Mouse (Mus musculus): ENCODE measurements around the gene Fkbpl. TPM values are rescaled to one million over a fixed set of nuclear protein-coding genes. Genes with fewer than 3 reads are reported as not detected.

Fkbpl gene
- polyA plus RNA-seq, 1 experiment = 9.9 TPM

GRCm38 (mm10) chr17:34627093-34627942 is 17.2 kb upstream of the Fkbpl start:
- H3K36me3 ChIP-seq (ENCODE audit: control insufficient read depth, insufficient read depth) = no peaks in the 10 kb centered on the region
- H3K79me2 ChIP-seq (ENCODE audit: control insufficient read depth, insufficient read depth) = no peaks in the 10 kb centered on the region
- peaks cover 23% of the 10 kb centered on the region for H3K27me3 ChIP-seq (ENCODE audit: control insufficient read depth, insufficient read depth, insufficient read length)
- H3ac ChIP-seq (ENCODE audit: control insufficient read depth, insufficient read length, low read depth) = peak overlapping the region; percentile 75
- peak overlapping the region; percentile 32 for H3K4me3 ChIP-seq (ENCODE audit: insufficient read depth, poor library complexity, severe bottlenecking)
- H3K79me3 ChIP-seq (ENCODE audit: low read depth) = no peaks in the 10 kb centered on the region
- peak; percentile 55 for TF ChIP-seq MAX (IDR thresholded peaks at IDR 0.05)
- TF ChIP-seq CTCF (IDR thresholded peaks at IDR 0.05; ENCODE audit: control insufficient read depth, insufficient read depth, insufficient read length) = no peak
- TF ChIP-seq USF1 (IDR thresholded peaks at IDR 0.05; ENCODE audit: low read depth) = no peak

DNA sequence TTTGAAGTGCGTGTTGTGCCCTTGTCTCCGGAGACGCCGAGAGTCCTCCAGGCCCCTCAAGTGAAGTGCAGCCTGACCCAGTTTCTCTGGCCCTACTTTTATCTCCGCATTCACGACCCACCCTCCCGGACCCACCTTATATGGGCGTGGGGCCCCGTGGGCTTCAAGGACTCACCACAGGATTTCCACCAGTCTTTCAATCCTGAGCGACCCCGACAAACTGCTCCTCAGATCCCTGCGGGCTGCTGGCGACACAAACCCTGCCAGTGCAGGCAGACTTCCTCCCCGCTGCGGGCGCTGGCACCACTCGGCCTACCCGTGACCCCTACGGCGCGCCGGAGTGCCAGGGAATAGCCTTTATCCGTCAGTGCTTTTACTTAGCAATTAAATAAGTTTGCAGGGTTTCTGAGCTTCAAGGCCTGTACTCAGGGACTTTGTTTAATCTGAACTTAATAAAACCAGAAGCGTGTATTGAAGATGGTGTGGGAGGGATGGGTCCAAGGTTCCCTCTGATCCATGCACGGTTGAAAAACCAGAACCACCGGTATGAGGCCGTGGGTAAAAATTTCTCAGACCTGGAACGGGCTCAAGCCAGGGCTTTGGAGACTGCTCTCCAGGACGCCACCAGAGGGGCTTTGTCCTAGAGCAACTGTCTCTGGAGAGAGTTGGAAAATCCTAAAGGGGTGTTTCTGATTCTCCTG is 16.5 kb upstream of the Fkbpl start, which contains the start of gene Ppt2:
TSS of gene Ppt2 (minus strand) at position 568 of the 701 bp plus-strand sequence.
- Histone ChIP-seq H3K79me2 (ENCODE audit: control insufficient read depth, insufficient read depth) (no peaks in the 10 kb centered on the region), H3K79me3 (ENCODE audit: low read depth) (no peaks in the 10 kb centered on the region), H3K4me3 (ENCODE audit: insufficient read depth, poor library complexity, severe bottlenecking) (peak within 1 kb of the TSS; percentile 32), H3K27me3 (ENCODE audit: control insufficient read depth, insufficient read depth, insufficient read length) (peaks cover 27% of the 10 kb centered on the region), H3ac (ENCODE audit: control insufficient read depth, insufficient read length, low read depth) (peak within 1 kb of the TSS; percentile 75), H3K36me3 (ENCODE audit: control insufficient read depth, insufficient read depth) (no peaks in the 10 kb centered on the region)
- TF ChIP-seq MAX (IDR thresholded peaks at IDR 0.05) (no peak), CTCF (IDR thresholded peaks at IDR 0.05; ENCODE audit: control insufficient read depth, insufficient read depth, insufficient read length) (no peak), CEBPB (IDR thresholded peaks at IDR 0.05; ENCODE audit: low read depth) (no peak), MYOG (IDR thresholded peaks at IDR 0.05; ENCODE audit: control insufficient read depth, extremely low read depth, insufficient read length) (no peak), USF1 (IDR thresholded peaks at IDR 0.05; ENCODE audit: low read depth) (no peak), FOSL1 (IDR thresholded peaks at IDR 0.05; ENCODE audit: insufficient read depth, low read length, poor library complexity, severe bottlenecking) (no peak), MYOD1 (IDR thresholded peaks at IDR 0.05; ENCODE audit: control insufficient read depth, insufficient read length, low read depth) (no peak)

- Histone ChIP-seq H3K79me3 (ENCODE audit: low read depth) (no peaks in the 10 kb centered on the region), H3K4me3 (ENCODE audit: insufficient read depth, poor library complexity, severe bottlenecking) (no peak overlapping the region), H3K36me3 (ENCODE audit: control insufficient read depth, insufficient read depth) (no peaks in the 10 kb centered on the region), H3K79me2 (ENCODE audit: control insufficient read depth, insufficient read depth) (no peaks in the 10 kb centered on the region), H3ac (ENCODE audit: control insufficient read depth, insufficient read length, low read depth) (no peak overlapping the region), H3K27me3 (ENCODE audit: control insufficient read depth, insufficient read depth, insufficient read length) (peaks cover 31% of the 10 kb centered on the region)
- no peak for TF ChIP-seq MAX (IDR thresholded peaks at IDR 0.05)
These were observed 16.0 kb upstream of the Fkbpl start for GRCm38 (mm10) chr17:34628644-34628967.

DNA sequence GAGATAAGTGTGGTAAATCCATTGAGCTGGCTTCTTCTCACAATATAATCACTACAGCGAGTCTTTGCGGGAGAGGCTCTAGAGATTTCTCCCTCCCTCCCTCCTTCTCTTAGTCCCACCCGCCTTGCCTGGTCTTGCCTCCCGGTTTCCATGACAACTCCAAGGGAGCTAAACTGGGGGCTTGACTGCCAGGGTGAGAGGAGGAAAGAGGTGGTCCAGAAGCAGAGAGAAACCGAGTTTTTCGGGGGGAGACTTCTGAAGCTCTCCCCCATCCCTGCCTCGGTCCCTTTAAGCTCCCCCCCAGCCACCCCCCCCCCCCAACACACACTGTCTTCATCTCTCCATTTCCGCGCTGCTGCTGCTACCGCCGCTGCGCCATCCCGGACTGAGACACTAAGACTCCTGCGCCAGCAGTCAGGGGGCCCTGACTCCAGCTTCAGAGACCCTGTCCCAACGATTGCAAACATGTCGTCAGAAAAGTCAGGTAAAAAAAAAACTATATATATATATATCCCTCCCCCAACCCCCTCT is 15.3 kb upstream of the Fkbpl start, which contains the start of gene Prrt1:
TSS of gene Prrt1 (plus strand) at position 313 of the 531 bp plus-strand sequence.
- Histone ChIP-seq H3K4me3 (ENCODE audit: insufficient read depth, poor library complexity, severe bottlenecking) (no peak within 1 kb of the TSS), H3K79me3 (ENCODE audit: low read depth) (no peaks in the 10 kb centered on the region), H3K27me3 (ENCODE audit: control insufficient read depth, insufficient read depth, insufficient read length) (peaks cover 38% of the 10 kb centered on the region), H3K79me2 (ENCODE audit: control insufficient read depth, insufficient read depth) (no peaks in the 10 kb centered on the region), H3K36me3 (ENCODE audit: control insufficient read depth, insufficient read depth) (no peaks in the 10 kb centered on the region), H3ac (ENCODE audit: control insufficient read depth, insufficient read length, low read depth) (no peak within 1 kb of the TSS)
- no peak for TF ChIP-seq USF1 (IDR thresholded peaks at IDR 0.05; ENCODE audit: low read depth)
- TF ChIP-seq CTCF (IDR thresholded peaks at IDR 0.05; ENCODE audit: control insufficient read depth, insufficient read depth, insufficient read length) = no peak
- TF ChIP-seq MYOG (IDR thresholded peaks at IDR 0.05; ENCODE audit: control insufficient read depth, extremely low read depth, insufficient read length) = no peak
- TF ChIP-seq CEBPB (IDR thresholded peaks at IDR 0.05; ENCODE audit: low read depth) = no peak
- TF ChIP-seq MYOD1 (IDR thresholded peaks at IDR 0.05; ENCODE audit: control insufficient read depth, insufficient read length, low read depth) = no peak
- TF ChIP-seq FOSL1 (IDR thresholded peaks at IDR 0.05; ENCODE audit: insufficient read depth, low read length, poor library complexity, severe bottlenecking) = no peak
- TF ChIP-seq MAX (IDR thresholded peaks at IDR 0.05) = no peak

DNA sequence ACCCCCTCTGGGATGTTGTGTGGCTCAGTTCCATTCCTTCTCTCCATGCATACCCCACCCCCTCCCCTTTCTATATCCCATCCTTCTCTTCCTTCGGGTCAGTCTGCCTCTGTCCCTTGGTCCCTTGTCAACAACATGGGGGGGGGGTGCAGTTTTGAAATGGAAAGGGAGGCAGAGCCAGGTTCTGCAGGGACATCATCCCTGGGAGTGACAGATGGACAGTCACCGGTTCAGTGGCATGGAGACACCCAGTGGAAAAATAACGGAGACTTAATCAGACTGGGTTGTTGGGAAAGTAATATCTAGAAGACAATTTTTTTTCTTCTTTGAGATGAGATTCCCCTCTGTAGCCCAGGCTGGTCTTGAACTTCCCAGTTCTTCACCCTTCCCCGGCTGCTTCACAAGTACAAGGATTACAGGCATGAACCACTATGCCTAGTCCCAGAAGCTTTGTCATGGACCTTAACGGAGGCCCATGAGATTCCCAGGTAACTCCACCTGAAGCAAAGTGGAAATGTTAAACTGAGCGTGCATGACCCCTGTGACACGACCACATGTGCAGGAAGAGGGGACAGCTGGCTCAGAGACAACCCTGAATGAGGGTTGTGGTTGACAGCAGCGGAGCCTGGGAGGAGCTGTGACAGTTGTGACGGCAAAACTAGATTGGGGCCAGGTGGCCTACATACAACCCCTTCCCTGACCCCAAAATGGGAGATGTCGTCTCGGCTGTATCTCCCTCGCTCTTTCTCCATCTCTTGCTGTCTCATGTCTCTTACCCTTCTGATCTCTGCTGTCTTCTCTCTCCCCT is 14.6 kb upstream of the Fkbpl start:
- peaks cover 38% of the 10 kb centered on the region for H3K27me3 ChIP-seq (ENCODE audit: control insufficient read depth, insufficient read depth, insufficient read length)
- TF ChIP-seq MYOG (IDR thresholded peaks at IDR 0.05; ENCODE audit: control insufficient read depth, extremely low read depth, insufficient read length) (no peak), USF1 (IDR thresholded peaks at IDR 0.05; ENCODE audit: low read depth) (no peak), FOSL1 (IDR thresholded peaks at IDR 0.05; ENCODE audit: insufficient read depth, low read length, poor library complexity, severe bottlenecking) (no peak), CEBPB (IDR thresholded peaks at IDR 0.05; ENCODE audit: low read depth) (no peak), CTCF (IDR thresholded peaks at IDR 0.05; ENCODE audit: control insufficient read depth, insufficient read depth, insufficient read length) (no peak), MAX (IDR thresholded peaks at IDR 0.05) (no peak)
- H3K79me3 ChIP-seq (ENCODE audit: low read depth) = no peaks in the 10 kb centered on the region
- H3ac ChIP-seq (ENCODE audit: control insufficient read depth, insufficient read length, low read depth) = no peak overlapping the region
- H3K79me2 ChIP-seq (ENCODE audit: control insufficient read depth, insufficient read depth) = no peaks in the 10 kb centered on the region
- H3K4me3 ChIP-seq (ENCODE audit: insufficient read depth, poor library complexity, severe bottlenecking) = no peak overlapping the region
- no peaks in the 10 kb centered on the region for H3K36me3 ChIP-seq (ENCODE audit: control insufficient read depth, insufficient read depth)

All from C2C12 (cell line).